Mouse (Mus musculus) bone marrow, adult 2 months (tissue): ENCODE data around the gene Nfic. TPM values are rescaled to one million over a fixed set of nuclear protein-coding genes. Genes with fewer than 3 reads are reported as not detected.

Experiments
- H3K27ac ChIP-seq: fragments of 200-500 bp; 2 replicates; pipeline ENCODE4 v1.5.1; 2012; ENCODE audit warnings: low read depth, mild to moderate bottlenecking, control low read depth, inconsistent platforms, low read length; ENCODE audit not compliant: control insufficient read depth, poor library complexity, insufficient read depth
- H3K4me1 ChIP-seq: fragments of 200-500 bp; 2 replicates; pipeline ENCODE4 v1.6.1; 2011; ENCODE audit warnings: low read length; ENCODE audit not compliant: control insufficient read depth, insufficient read depth
- H3K4me3 ChIP-seq: fragments of 200-500 bp; replicated peaks from 2 replicates; pipeline ENCODE3; 2011; ENCODE audit warnings: mild to moderate bottlenecking, low read depth, low read length, control low read depth; ENCODE audit not compliant: control insufficient read depth
- CTCF ChIP-seq: fragments of 200-500 bp; IDR thresholded peaks from 2 replicates; pipeline ENCODE4 v1.5.1; 2011; ENCODE audit warnings: low read length, control low read depth; ENCODE audit not compliant: control insufficient read depth, insufficient read depth
- POLR2A ChIP-seq: fragments of 200-500 bp; IDR thresholded peaks from 2 replicates; pipeline ENCODE4 v1.6.1; 2011; ENCODE audit warnings: low read depth, mild to moderate bottlenecking, control low read depth, low read length, borderline replicate concordance; ENCODE audit not compliant: control insufficient read depth
- WGBS: fragments of 180-500 bp; shearing (Covaris S2); methylation state at CpG from one replicate; pipeline ENCODE4 v1.1.7; 2018; 5-methylcytosine and 5-hydroxymethylcytosine counted together
- polyA plus RNA-seq: library from polyadenylated mRNA; stranded (reverse); fragments of >200 nt; gene quantifications from 2 replicates; pipeline ENCODE4 v1.2.4, GENCODE M21; 2011; ENCODE audit warnings: low replicate concordance; ENCODE audit not compliant: missing spikeins, insufficient read depth, insufficient read length

Nfic gene
- polyA plus RNA-seq, 1 experiment: 14.5 TPM

GRCm38 (mm10) chr10:81432169-81432867, 23.1 kb downstream of the Nfic start:
- peak overlapping the region; percentile 34 for H3K4me3 ChIP-seq
- no peak overlapping the region for H3K27ac ChIP-seq
- H3K4me1 ChIP-seq: peaks cover 16% of the 10 kb centered on the region
- WGBS: 40% methylated on average over 21 of the region's 21 CpGs
- TF ChIP-seq POLR2A (no peak), CTCF (no peak)

- 8% methylated on average over 15 of the region's 15 CpGs for WGBS
- Histone ChIP-seq H3K4me3 (no peak overlapping the region), H3K27ac (no peak overlapping the region), H3K4me1 (peaks cover 16% of the 10 kb centered on the region)
- TF ChIP-seq POLR2A (no peak), CTCF (no peak)
Observed at GRCm38 (mm10) chr10:81431526-81432168, 23.8 kb downstream of the Nfic start.

- WGBS: under 1% methylated on average over 66 of the region's 70 CpGs
- H3K4me3 ChIP-seq: peak overlapping the region; percentile 77
- peak overlapping the region; percentile 91; the same call in 1 of the 2 replicates for H3K27ac ChIP-seq
- H3K4me1 ChIP-seq: peaks cover 16% of the 10 kb centered on the region
- TF ChIP-seq CTCF (no peak), POLR2A (peak; percentile 10; the same call in 1 of the 2 replicates)
Observed at GRCm38 (mm10) chr10:81430831-81431525, 24.5 kb downstream of the Nfic start.

- Histone ChIP-seq H3K4me1 (peaks cover 16% of the 10 kb centered on the region), H3K4me3 (peak overlapping the region; percentile 77), H3K27ac (peak overlapping the region; percentile 91)
- under 1% methylated on average over 66 of the region's 89 CpGs for WGBS
- TF ChIP-seq POLR2A (peak; percentile 36; the same call in 1 of the 2 replicates), CTCF (no peak)
Observed at GRCm38 (mm10) chr10:81430141-81430830, 25.1 kb downstream of the Nfic start.

DNA sequence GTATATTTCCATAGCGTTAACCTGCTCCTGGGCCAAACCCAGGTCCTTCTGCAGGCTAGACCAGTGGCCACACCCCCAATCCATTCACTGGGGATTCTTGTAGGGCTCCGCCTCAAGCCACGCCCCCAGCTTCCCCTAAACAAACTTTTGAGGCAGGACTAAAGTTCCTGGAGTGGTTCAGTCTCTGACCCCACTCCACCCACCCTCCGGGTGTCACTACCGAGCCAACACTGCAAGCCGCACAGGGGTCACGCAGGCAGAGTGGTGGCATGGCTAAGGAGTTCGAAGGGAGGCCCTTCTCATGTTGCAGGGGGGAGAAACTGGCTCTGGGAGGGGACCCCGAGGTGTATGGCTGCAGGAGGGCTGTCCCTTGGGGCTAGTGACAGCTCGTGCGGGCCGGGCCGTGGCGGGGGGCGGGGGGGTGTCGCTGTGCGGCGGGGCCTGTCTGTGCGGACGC, 25.8 kb downstream of the Nfic start:
- WGBS: 1% methylated on average over 20 of the region's 20 CpGs
- H3K4me1 ChIP-seq: peaks cover 14% of the 10 kb centered on the region

DNA sequence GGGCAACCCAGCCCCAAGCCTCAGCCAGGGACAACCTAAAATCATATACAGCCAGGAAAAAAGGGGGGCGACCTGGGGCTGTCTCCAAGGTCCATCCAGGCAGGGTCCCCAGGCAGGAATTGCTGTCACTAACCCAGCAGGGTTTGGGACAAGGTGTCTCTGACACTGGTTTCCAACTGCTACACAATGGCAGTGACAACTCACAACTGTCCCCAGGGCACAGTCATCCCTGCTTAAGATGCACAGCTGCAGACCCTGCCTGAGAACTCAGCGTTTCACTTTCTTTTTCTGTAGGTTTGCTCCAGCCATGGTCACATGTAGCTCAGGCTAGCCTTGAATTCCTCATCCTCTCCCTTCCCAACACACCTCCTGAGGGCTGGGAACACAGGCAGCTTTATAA, 26.3 kb downstream of the Nfic start:
- no peak overlapping the region for H3K27ac ChIP-seq
- TF ChIP-seq CTCF (no peak), POLR2A (no peak)
- 39% methylated on average over 2 of the region's 2 CpGs for WGBS
- H3K4me3 ChIP-seq: no peak overlapping the region
- peaks cover 10% of the 10 kb centered on the region for H3K4me1 ChIP-seq

More for the DNA sequence above, 25.8 kb downstream of the Nfic start:
- TF ChIP-seq POLR2A (peak; percentile 69; the same call in 1 of the 2 replicates), CTCF (no peak)
- Histone ChIP-seq H3K4me3 (peak overlapping the region; percentile 77), H3K27ac (peak overlapping the region; percentile 91)

- Histone ChIP-seq H3K4me1 (peaks cover 10% of the 10 kb centered on the region), H3K27ac (no peak overlapping the region), H3K4me3 (no peak overlapping the region)
- 85% methylated on average over 7 of the region's 7 CpGs for WGBS
- TF ChIP-seq CTCF (no peak), POLR2A (no peak)
Observed at GRCm38 (mm10) chr10:81428507-81428870, 26.9 kb downstream of the Nfic start.

GRCm38 (mm10) chr10:81427804-81428506, 27.5 kb downstream of the Nfic start:
- TF ChIP-seq CTCF (no peak), POLR2A (no peak)
- H3K27ac ChIP-seq: no peak overlapping the region
- no peak overlapping the region for H3K4me3 ChIP-seq
- 91% methylated on average over 8 of the region's 8 CpGs for WGBS
- peaks cover 10% of the 10 kb centered on the region for H3K4me1 ChIP-seq
